Mouse (Mus musculus) kidney, embryonic 16.5 days (tissue): Measurements from ENCODE around the gene U90926. TPM values are rescaled to one million over a fixed set of nuclear protein-coding genes. Genes with fewer than 3 reads are reported as not detected.
A peak's percentile ranks its signal among the peaks of the same experiment; 100 is the strongest.

Experiments
- ATAC-seq: fragments of 200-750 bp; cut with Nextera tagmentation; 2 replicates; pipeline ENCODE4 v1.8.0; 2017; ENCODE audit warnings: moderate TSS enrichment; ENCODE audit not compliant: low FRiP score, low TSS enrichment
- H3K27ac ChIP-seq: fragments of 300-500 bp; sonication (generic); 2 replicates; pipeline ENCODE4 v1.5.1; 2014; ENCODE audit warnings: low read length
- H3K27me3 ChIP-seq: fragments of 300-500 bp; sonication (generic); 2 replicates; pipeline ENCODE4 v1.6.1; 2014; ENCODE audit warnings: low read length, control low read depth, mixed read lengths; ENCODE audit not compliant: insufficient read depth
- H3K36me3 ChIP-seq: fragments of 300-500 bp; sonication (generic); 2 replicates; pipeline ENCODE4 v1.6.1; 2014; ENCODE audit warnings: low read length, control low read depth, mixed read lengths; ENCODE audit not compliant: insufficient read depth
- H3K4me1 ChIP-seq: fragments of 300-500 bp; sonication (generic); 2 replicates; pipeline ENCODE4 v1.6.1; 2014; ENCODE audit warnings: low read length, control low read depth, mixed read lengths; ENCODE audit not compliant: insufficient read depth
- H3K4me2 ChIP-seq: fragments of 300-500 bp; sonication (generic); replicated peaks from 2 replicates; pipeline ENCODE4 v1.6.1; 2014; ENCODE audit warnings: low read depth, low read length
- H3K4me3 ChIP-seq: fragments of 300-500 bp; sonication (generic); 2 replicates; pipeline ENCODE4 v1.5.1; 2014; ENCODE audit warnings: mild to moderate bottlenecking, low read length
- H3K9ac ChIP-seq: fragments of 300-500 bp; sonication (generic); replicated peaks from 2 replicates; pipeline ENCODE4 v1.6.1; 2014; ENCODE audit warnings: low read length
- H3K9me3 ChIP-seq: fragments of 300-500 bp; sonication (generic); 2 replicates; pipeline ENCODE4 v1.6.1; 2016; ENCODE audit warnings: low read length, control low read depth
- WGBS: fragments of 180-500 bp; shearing (Covaris S2); extraction: QIAGEN DNeasy Blood & Tissue Kit; methylation state at CpG from one replicate; pipeline ENCODE4 v1.1.7; 2014; 5-methylcytosine and 5-hydroxymethylcytosine counted together
- polyA plus RNA-seq: library from polyadenylated mRNA; unstranded; fragments of >200 nt; fragmentation: Nextera tagmentation; extraction: Ambion mirVana; gene quantifications from 2 replicates; pipeline ENCODE4 v1.2.1, GENCODE M21; 2015

The U90926 gene
- polyA plus RNA-seq, 1 experiment from 2014 or later, result 0.45 TPM

DNA sequence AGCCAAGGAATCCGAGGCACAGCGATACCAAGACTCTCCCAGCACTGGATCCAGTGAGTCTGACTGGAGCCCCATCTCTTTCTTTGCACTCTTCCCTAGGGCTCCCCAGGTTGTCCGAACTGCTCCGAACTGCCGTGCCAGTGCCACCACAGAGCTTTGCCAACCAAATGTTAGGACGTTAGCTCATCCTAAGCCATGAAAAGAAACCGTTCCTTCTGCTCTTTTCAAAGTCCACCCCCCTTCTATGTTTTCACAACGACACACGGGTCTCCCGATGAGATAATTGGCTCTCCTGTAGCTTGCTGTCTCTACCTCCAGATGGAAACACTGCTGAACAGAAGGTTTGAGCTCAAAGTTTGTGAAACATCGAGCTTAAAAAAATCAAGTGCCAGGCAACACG is 25.6 kb upstream of the U90926 start:
- Histone ChIP-seq H3K4me2 (no peak overlapping the region), H3K36me3 (no peaks in the 10 kb centered on the region), H3K4me1 (no peaks in the 10 kb centered on the region), H3K9me3 (no peaks in the 10 kb centered on the region), H3K9ac (no peak overlapping the region), H3K27ac (no peak overlapping the region), H3K4me3 (no peak overlapping the region), H3K27me3 (no peaks in the 10 kb centered on the region)
- 94% methylated on average over 12 of the region's 12 CpGs for WGBS
- ATAC-seq, result no peak

DNA sequence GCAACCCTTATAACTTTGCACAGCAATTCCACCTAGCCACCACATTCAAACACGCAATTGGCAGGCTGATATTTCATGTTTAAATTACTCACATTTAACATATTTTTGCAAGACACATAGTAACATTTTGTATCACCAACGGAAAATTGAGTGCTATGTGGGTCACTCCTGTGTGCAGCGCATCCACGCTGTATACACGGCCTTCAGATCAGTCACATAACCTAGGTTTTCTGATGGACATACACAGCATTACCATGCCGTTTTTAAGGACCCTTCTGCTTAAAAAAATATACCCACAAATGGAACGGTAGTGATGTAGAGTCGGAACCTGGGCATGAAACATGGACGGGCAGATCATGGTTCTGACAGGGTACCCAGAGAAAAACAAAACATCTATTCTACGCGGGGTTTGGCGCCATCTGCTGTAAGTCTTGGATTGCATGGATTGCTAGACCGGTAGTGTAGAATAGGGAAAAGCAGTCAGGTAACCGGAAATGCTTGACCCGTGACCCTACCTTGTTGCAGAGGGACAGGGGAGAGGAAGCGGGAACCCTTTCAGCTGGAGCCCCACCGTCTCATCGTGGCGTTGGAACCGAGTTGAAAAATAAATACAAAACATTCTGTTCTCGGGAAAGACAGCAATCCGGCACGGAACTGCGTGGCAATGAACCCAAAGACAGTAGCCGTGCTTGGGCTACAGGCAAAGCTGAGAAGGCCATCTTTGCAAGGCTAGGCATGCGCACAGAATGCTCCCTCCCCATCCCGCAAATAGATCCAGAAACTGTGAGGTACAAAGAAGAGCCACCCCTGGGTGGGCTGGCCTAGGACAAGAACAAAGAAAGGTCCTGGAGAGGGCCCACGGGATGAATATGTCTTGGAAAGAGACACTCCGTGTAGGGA is 24.4 kb upstream of the U90926 start:
- H3K9me3 ChIP-seq, result no peaks in the 10 kb centered on the region
- WGBS, result 45% methylated on average over 29 of the region's 29 CpGs
- ATAC-seq, result peak; percentile 44; the same call in 1 of the 2 replicates

GRCm38 (mm10) chr5:92234939-92235557 is 19.8 kb upstream of the U90926 start:
- WGBS, result 51% methylated on average over 5 of the region's 5 CpGs
- no peak overlapping the region for H3K4me3 ChIP-seq
- H3K9ac ChIP-seq, result no peak overlapping the region
- H3K4me1 ChIP-seq, result 0 out of 2 replicates have a peak, but pooled peaks cover 5% of the 10 kb centered on the region
- H3K9me3 ChIP-seq, result no peaks in the 10 kb centered on the region
- peak; percentile 40; the same call in 1 of the 2 replicates for ATAC-seq
- no peaks in the 10 kb centered on the region for H3K27me3 ChIP-seq
- no peaks in the 10 kb centered on the region for H3K36me3 ChIP-seq
- H3K4me2 ChIP-seq, result no peak overlapping the region
- no peak overlapping the region for H3K27ac ChIP-seq

More for the DNA sequence above, 24.4 kb upstream of the U90926 start:
- 0 out of 2 replicates have a peak, but pooled peaks cover 5% of the 10 kb centered on the region for H3K4me1 ChIP-seq
- no peak overlapping the region for H3K4me3 ChIP-seq
- H3K36me3 ChIP-seq, result no peaks in the 10 kb centered on the region
- no peak overlapping the region for H3K27ac ChIP-seq
- H3K9ac ChIP-seq, result no peak overlapping the region
- H3K4me2 ChIP-seq, result 0 out of 2 replicates have a peak overlapping the region, but pooled peaks have one; percentile 12
- no peaks in the 10 kb centered on the region for H3K27me3 ChIP-seq

- 0 out of 2 replicates have a peak, but pooled peaks cover 5% of the 10 kb centered on the region for H3K4me1 ChIP-seq
- WGBS, result 87% methylated on average over 4 of the region's 4 CpGs
Measured at GRCm38 (mm10) chr5:92233366-92233765, 18.2 kb upstream of the U90926 start.

GRCm38 (mm10) chr5:92231836-92232235 is 16.6 kb upstream of the U90926 start:
- no peak for ATAC-seq
- Histone ChIP-seq H3K36me3 (no peaks in the 10 kb centered on the region), H3K27ac (no peak overlapping the region), H3K4me1 (0 out of 2 replicates have a peak, but pooled peaks cover 5% of the 10 kb centered on the region), H3K9ac (no peak overlapping the region), H3K4me2 (no peak overlapping the region), H3K9me3 (no peaks in the 10 kb centered on the region), H3K27me3 (no peaks in the 10 kb centered on the region), H3K4me3 (no peak overlapping the region)
- WGBS, result 81% methylated on average over 10 of the region's 10 CpGs

More at GRCm38 (mm10) chr5:92233366-92233765, 18.2 kb upstream of the U90926 start:
- H3K27ac ChIP-seq, result no peak overlapping the region
- no peak overlapping the region for H3K9ac ChIP-seq
- no peak for ATAC-seq
- no peaks in the 10 kb centered on the region for H3K36me3 ChIP-seq
- no peaks in the 10 kb centered on the region for H3K27me3 ChIP-seq
- H3K9me3 ChIP-seq, result no peaks in the 10 kb centered on the region
- no peak overlapping the region for H3K4me3 ChIP-seq
- no peak overlapping the region for H3K4me2 ChIP-seq

DNA sequence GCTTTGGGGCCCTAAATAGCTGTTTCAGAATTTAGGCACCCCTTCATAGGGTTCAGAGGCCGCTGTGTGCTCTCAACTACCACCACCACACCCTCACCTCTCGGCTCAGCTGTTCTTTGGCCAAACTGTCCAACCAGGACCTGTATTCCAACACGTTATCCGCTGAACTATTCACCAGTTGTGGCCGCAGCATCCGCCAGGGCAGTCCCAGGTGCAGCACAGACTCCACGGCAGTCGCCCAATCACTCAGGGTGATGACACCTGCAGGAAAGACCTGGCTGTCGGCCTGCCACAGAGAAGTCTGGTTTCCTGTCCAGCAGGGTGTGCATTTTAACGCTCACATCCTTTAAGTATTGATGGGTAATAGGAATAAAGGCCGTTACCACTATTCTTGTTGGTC is 15.1 kb upstream of the U90926 start:
- ATAC-seq, result no peak
- Histone ChIP-seq H3K4me1 (0 out of 2 replicates have a peak, but pooled peaks cover 5% of the 10 kb centered on the region), H3K9ac (no peak overlapping the region), H3K9me3 (no peaks in the 10 kb centered on the region), H3K36me3 (no peaks in the 10 kb centered on the region), H3K27ac (no peak overlapping the region), H3K4me3 (no peak overlapping the region), H3K4me2 (no peak overlapping the region), H3K27me3 (no peaks in the 10 kb centered on the region)
- WGBS, result 86% methylated on average over 11 of the region's 11 CpGs

GRCm38 (mm10) chr5:92229514-92229913 is 14.3 kb upstream of the U90926 start:
- Histone ChIP-seq H3K4me2 (no peak overlapping the region), H3K36me3 (no peaks in the 10 kb centered on the region), H3K9me3 (no peaks in the 10 kb centered on the region), H3K4me3 (no peak overlapping the region), H3K9ac (no peak overlapping the region), H3K27ac (no peak overlapping the region), H3K27me3 (no peaks in the 10 kb centered on the region), H3K4me1 (no peaks in the 10 kb centered on the region)
- 97% methylated on average over 3 of the region's 3 CpGs for WGBS
- no peak for ATAC-seq

GRCm38 (mm10) chr5:92228776-92229175 is 13.6 kb upstream of the U90926 start:
- WGBS, result 63% methylated on average over 10 of the region's 10 CpGs

DNA sequence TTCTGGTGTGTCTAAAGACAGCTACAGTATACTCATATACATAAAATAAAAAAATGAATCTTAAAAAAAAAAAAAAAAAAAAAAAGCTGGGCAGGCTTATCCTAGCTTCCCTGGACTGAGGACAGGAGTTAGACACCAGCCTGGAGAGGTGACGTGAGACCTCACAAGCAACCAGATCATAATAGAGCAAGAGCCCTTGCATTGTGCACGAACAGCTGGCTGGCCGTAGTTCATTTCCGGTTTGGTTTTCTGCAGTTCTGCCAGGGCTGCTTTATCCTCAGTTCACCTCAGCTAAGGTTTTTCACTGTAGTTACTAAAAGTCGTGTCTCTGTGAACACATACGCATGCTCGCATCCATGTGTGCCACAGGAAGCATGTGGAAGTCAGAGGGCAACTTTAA is 12.6 kb upstream of the U90926 start:
- no peak overlapping the region for H3K4me2 ChIP-seq
- no peaks in the 10 kb centered on the region for H3K27me3 ChIP-seq
- no peak overlapping the region for H3K4me3 ChIP-seq
- H3K9me3 ChIP-seq, result no peaks in the 10 kb centered on the region
- no peak overlapping the region for H3K27ac ChIP-seq
- H3K36me3 ChIP-seq, result no peaks in the 10 kb centered on the region
- H3K4me1 ChIP-seq, result no peaks in the 10 kb centered on the region
- 84% methylated on average over 7 of the region's 7 CpGs for WGBS
- H3K9ac ChIP-seq, result no peak overlapping the region
- no peak for ATAC-seq

More at GRCm38 (mm10) chr5:92228776-92229175, 13.6 kb upstream of the U90926 start:
- no peak overlapping the region for H3K4me2 ChIP-seq
- H3K9ac ChIP-seq, result no peak overlapping the region
- no peaks in the 10 kb centered on the region for H3K9me3 ChIP-seq
- H3K27ac ChIP-seq, result no peak overlapping the region
- H3K4me1 ChIP-seq, result no peaks in the 10 kb centered on the region
- no peaks in the 10 kb centered on the region for H3K36me3 ChIP-seq
- no peak overlapping the region for H3K4me3 ChIP-seq
- ATAC-seq, result no peak
- no peaks in the 10 kb centered on the region for H3K27me3 ChIP-seq
